Mouse (Mus musculus): ENCODE results near the gene Svop. TPM values are rescaled to one million over a fixed set of nuclear protein-coding genes. Genes with fewer than 3 reads are reported as not detected.

Gene Svop
- total RNA-seq (2023) = not detected

DNA sequence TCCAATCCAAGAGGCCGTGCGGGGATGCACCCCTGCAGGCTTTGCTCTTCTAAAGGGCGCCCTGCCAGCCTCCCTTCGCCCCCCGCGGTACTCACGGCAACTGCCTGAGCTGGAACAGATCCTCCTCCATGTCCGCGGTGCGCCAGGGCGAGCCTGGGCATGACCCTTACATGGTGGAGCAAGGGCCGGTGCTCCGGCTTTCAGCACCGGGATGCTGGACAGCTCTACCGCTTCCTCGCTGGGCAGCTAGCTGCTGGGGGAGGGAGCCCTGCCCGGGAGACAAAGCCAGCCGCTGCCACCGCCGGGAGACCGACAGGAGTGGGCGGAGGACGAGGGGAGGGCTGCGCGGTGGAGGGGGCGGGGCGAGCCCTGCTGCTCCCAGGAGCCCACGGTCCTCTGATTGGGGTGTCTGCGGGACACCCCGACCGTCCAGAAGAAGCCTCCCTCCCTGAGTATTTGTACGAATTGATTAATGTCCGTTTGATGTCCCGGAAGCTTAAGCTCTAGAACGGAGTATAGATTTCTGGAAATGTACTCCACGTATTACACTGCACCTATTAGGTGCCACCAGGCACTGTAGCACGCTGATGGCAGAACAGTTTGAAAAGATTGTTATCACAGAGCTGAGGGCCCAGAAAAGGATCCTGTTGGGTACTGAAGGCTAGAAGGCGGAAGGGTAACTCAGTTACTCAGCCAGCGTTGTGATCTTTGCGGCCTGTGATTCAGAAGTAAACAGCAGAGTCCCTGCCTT, at the start of gene Svop:
Gene Svop, minus strand, starts transcription at position 514 of the 751 bp plus-strand sequence.

DNA sequence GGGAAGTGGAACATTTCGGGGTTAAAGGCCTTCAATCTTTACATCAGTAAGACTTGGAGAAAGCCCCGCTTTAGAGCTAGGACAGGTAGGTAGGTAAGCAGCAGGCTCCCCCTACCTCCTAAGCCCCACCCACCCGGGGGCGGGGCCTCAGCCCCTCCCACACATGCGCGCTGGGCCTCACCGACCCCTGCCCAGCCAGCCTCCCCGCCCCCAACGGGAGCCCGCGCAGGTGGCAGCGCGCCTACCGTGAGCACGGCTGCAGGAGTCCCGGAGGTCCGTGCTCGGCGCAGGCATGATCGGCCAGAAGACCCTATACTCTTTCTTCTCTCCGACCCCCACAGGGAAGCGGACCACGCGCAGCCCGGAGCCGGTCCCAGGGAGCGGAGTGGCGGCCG, 38.8 kb upstream of the Svop start, which contains the start of gene Ung:
Gene Ung, plus strand, starts transcription at position 176 of the 395 bp plus-strand sequence.

DNA sequence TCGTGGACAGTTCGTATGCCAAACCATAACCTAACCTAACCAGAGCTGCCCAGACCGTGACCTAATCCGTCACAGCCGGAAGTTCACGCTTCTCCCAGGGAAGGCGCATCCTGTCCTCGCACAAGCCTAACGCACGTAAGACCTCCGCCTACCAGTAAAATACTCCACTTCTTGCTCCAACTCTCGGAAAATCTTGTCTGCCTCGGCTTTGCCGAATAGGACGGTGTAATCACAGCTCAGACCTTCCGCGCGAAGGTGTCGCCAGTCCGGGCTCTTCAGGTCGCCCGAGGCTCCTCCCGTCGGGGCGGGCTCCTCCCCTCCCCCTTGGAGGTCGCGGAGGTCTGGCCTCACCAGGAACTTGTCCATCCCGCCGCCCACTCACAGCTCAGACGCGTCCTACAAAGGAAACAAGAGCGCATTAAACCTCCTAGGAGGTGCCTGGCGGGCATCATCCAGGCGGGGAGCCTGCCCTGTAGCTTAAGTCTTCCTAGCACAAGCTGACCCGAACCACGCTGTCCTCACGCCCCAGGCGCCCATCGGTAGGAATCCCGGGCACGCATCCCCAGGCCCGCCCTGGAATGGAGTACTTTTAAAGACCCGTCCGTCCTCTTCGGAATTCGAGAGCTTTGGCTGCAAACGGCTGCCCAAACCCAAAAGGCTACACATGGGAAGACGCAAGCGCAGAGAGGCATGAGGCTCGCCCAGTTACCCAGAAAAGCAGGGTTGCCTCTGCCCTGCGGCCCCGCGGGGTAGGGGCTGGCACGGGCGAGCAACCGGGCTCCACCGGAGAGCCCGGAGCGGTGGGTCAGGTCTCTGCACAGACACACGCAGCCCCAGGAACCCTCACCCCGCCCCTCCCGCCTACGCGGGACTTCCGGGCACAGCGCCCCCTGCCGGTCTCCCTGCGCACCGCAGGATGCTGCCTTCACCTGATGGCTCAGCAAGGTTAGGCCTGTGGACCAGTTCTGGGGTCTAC, 36.3 kb upstream of the Svop start, which contains the start of gene Alkbh2:
Gene Alkbh2, minus strand, starts transcription at position 845 of the 976 bp plus-strand sequence.

DNA sequence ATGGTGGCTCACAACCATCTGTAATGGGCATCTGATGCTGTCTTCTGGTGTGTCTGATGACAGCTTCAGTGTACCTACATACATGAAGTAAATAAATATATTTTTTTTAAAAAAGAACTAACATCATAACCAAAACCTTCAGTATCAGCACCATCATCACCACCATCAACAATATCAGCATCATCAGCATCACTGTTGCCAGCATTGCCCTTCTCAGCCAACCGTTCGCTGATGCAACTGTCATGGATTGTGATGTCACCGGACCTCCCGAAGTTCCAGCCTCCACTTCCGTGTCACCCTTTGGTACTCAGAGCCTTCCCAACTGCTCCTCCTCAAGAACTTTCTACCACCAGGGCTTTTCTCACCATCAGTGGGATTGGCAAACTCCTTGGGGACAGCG, 26.2 kb downstream of the Svop start, which contains the start of gene Usp30:
Gene Usp30, plus strand, starts transcription at position 301 of the 400 bp plus-strand sequence.

DNA sequence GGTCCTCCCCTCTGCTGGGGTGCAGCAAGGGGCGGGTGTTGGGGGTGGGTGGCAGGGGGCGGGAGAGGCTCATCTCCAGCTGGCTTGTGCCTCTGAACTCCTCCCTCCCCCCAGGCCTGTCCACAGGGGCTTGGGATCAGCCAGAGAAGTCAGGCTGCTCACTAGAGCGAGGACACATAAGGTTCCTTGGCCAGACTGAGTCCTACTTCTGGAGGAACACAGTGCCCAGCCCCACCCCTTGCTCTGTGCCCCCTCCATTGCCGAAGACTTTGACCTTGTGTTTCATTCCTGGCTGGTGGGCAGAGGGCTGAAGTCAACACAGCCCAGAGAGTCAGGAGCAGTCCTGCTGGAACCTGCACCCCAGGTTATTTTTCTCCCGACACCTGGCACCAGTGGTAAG, 87.8 kb downstream of the Svop start, which contains the start of gene Dao:
Gene Dao, plus strand, starts transcription at position 162 of the 400 bp plus-strand sequence.

DNA sequence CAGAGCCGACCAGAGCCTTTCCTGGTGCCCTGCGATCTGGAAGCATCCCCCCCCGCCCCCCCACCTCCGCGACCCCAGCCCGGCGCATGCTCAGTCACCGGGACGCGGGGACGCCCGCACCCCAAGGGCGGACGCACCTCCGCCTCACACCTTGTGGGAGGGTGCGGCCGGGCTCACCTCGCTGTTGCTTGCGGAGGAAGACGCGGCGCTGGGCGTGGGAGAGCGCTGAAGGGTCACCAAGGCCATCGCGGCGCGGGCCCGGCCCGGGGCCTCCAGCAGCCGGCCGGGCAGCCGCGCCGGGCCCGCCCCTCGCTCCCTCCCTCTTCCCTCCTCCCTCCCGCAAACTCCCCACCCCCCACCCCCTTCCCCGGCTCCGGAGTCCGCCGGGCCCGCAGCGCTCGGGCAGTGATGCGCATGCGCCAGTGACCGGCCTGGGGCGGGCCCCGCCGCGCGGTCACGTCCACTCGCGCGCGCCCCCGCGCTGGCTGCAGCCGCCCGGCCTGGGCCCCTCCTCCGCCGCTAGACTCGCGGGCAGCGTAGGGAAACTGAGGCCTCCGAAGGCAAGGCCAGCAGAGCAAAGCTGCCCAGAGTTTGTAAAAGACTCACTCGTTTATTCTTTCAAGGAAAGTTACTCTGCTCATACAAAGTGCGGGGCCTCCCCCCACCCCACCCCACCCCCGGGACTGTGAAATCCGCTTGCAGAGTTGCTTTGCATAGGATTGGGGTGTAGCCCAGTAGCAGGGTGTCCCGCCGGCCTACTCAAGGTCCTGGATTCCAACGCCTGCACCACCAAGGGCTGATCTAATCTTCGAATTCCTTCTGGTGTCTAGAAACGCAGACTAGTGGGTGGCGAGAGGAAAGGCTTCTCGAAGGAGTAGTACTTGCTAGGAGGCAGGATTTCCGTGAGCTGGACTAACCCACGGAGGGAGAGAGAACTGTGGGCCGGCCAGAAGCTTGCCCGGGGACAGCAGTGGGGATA, 97.6 kb downstream of the Svop start, which contains the start of gene Ssh1:
Gene Ssh1, minus strand, starts transcription at position 408 of the 979 bp plus-strand sequence.

Other genes with a start within 250 kb of the Svop start
- gene Coro1c, start 182.8 kb downstream of the Svop start, total RNA-seq (2023) = 100 to 1,000 TPM; 168 TPM
- gene Ssh1, start 97.7 kb downstream of the Svop start, total RNA-seq (2023) = 10 to 100 TPM; 52.9 to 62.1 TPM
- gene Dao, start 87.9 kb downstream of the Svop start, total RNA-seq (2023) = not detected
- gene Usp30, start 26.1 kb downstream of the Svop start, total RNA-seq (2023) = 10 to 100 TPM in 1 of 2 experiments, 1 to 10 TPM in 1; 8.4 to 13.1 TPM
- 1 to 10 TPM; 2.4 to 2.9 TPM for gene Alkbh2, start 36.6 kb upstream of the Svop start, total RNA-seq (2023)
- 1 to 10 TPM; 1.9 to 4.5 TPM for gene Ung, start 38.8 kb upstream of the Svop start, total RNA-seq (2023)
- under 1 TPM; 0.18 to 0.21 TPM for gene Acacb, start 55.0 kb upstream of the Svop start, total RNA-seq (2023)
- not detected for gene Foxn4, start 182.2 kb upstream of the Svop start, total RNA-seq (2023)
- gene Myo1h, start 197.6 kb upstream of the Svop start, total RNA-seq (2023) = 1 to 10 TPM; 6.7 to 8.6 TPM